Mouse (Mus musculus): ENCODE data around the gene Efna4.

Efna4 gene

DNA sequence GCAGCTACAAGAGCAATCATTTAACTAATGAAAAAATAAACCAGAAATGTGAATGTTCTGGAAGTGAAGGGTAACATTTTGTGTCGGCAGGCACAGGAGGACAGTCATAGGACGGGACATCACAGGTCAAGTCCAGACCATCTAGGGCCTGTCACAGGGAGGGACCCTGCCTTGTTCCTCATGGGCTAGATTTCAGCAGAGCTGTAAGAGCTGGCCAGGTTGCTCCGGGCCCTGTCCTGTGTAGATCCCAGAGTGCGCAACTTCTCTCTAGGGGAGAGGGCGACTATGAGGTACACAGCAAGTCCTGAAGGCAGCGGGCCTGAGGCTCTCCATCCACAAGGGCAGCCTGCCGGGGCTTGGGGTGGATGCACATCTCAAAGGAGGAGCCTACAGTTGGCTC is 23.8 kb upstream of the Efna4 start, which contains the start of gene Dcst2:
TSS of gene Dcst2 (plus strand) at position 301 of the 400 bp plus-strand sequence.
- DNase-seq (ENCODE audit: low read depth), result no peak

DNA sequence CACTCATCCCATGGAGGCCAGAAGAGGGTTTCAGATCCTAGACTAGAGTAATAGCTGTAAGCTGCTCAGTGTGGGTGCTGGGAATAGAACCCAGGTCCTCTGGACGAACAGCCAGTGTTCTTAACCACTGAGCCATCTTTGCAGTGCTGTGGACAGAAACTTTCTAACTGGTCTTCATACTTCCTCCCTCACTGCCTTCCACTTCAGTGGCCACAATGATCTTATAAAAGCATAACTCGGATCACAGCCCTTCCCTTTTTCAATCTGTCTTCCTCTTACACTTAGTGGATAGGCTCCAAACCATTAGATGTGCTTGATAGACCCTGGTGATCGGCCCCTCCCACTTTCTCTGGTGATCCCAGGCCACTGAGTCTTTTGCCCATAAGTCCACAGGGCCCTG is 22.4 kb upstream of the Efna4 start:
- DNase-seq (ENCODE audit: low read depth), result no peak

DNA sequence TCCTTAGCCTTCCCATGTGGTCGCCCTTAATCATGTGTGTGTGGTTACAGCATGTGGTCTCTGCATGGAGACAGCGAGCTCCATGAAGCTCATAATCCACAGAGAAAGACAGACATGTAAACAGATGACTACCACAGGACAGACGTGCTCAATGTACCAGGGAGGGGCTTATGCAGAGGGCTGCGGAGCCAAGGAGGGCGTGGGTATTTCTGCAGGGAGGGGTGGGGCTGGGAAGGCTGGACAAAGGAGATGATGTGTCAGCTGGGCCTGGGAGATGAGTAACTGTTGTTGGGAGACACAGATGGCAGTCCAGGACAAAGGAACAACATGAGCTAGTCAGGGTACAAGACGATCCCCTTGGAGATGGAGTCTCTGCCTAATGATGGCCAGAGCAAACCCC is 21.8 kb upstream of the Efna4 start:
- DNase-seq (ENCODE audit: low read depth), result peak; percentile 59

DNA sequence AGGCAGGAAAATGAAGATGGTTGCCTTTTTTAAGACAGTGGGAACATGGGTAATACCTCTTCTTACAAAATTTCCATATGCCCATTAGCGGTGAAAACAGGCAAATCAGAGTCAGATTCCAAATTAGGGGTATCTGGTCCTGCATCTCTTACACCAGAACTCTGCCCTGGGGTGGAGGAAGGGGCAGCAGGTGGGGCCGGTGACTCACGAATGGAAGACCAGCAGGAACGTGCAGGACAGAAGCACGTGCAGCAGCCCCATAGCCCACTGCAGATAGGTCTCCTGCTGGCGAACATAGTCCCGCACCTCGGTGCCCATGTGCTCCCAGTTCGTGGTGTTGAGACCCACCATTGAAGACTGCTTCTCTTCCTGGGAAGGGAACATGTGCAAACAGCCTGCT is 18.2 kb upstream of the Efna4 start:
- no peak for DNase-seq (ENCODE audit: low read depth)

DNA sequence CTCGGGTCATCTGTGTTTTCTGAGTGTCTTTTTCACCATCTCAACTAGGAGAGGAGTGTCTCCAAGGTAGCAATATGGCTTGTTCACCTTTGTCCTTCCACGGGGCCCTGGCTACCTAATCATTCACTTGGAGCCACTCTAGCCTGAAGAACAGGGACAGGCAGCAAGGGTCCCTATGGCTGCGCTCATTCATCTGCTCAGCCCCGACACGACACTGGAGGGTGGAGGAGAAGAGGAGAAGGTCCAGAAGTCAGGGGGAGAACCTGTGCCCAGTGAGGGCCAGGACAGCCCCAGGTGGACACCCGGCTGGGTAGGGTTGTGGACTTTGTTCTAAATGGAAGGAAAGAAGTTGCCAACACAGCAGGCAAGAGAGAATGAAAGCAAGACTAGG is 17.7 kb upstream of the Efna4 start:
- DNase-seq (ENCODE audit: low read depth), result no peak

DNA sequence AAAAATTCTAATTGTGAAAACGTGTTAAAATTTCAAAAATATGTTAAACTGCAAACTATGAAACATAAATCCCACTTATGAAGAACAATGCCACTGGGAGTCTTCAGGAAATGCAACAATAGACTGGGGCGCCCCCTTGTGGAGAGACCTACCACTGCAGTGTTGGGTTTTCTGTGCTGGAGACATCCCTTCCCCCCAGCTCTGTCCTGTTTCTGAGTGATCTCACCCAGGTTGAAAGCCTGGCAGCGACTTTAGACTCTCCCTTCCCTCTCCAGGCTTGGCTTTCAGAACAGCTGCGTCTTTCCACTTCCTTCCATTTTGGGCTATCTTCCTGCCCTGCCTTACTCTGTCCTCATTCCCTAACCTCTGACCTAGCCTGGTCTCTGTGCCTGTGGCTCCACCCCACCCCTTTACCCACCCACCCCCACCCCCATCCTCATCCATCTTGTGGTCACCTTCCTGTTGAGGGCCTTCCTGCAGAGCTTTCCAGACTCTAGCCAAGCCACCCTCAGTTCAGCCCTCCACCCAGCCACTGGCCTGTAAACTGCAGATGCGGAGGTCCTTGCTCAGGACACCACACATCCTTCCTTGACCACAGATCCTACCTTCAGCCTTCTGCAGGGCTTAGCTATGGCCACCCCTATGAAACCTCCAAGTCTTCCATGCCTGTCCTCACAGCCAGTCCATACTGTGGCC is 17.1 kb upstream of the Efna4 start:
- DNase-seq (ENCODE audit: low read depth), result peak; percentile 93

DNA sequence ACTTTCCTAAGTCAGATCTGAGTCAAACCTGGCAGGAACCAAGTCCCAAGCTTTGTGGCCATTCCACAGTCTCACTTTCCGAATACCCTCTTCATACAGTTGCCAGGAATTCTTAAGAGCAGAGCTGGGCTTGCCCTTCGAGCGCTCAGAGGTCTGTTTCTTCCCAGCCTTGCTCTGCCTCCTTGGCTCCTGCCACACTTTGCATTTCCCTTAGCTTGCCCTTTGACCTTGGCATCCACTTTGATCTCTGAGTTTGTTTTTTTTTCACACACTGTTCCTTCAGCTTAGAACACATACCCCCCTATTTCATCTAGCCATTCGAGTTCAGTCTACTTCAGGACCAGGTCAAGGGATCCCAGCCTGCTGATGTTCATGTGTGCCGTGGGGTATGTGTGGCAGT is 13.4 kb upstream of the Efna4 start:
- no peak for DNase-seq (ENCODE audit: low read depth)

DNA sequence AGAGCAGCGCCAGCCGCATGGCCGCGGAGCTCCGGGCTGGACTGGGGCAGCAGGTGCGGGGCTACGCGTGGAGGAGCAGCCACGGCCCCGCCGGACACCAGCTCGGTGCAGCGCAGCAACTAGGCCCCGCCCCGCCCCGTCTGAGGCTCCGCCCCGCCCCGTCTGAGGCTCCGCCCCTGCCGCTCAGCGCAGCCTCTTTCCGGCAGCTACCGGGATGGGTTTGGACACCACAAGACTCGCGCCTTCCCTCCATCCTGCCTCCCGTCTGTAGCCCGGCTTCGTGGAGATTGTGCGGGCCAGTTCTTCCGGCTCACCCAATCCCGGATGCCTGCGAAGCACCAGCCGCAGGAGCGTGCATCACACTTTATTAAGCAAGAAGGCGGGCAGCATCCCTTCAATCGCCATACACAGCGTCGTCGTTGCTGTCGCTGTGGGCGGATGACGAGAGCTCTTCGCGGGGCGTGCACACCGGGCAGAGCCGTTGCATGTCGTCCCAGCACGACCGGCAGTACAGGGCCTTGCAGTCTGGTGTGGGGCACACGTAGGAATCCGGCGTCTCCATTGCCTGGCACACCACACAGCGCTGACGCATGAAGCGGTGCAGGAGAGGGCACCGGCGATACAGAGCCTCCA is 12.2 kb upstream of the Efna4 start, which contains the start of gene Adam15:
TSS of gene Adam15 (minus strand) at position 128 of the 633 bp plus-strand sequence.
- peak; percentile 91 for DNase-seq (ENCODE audit: low read depth)

DNA sequence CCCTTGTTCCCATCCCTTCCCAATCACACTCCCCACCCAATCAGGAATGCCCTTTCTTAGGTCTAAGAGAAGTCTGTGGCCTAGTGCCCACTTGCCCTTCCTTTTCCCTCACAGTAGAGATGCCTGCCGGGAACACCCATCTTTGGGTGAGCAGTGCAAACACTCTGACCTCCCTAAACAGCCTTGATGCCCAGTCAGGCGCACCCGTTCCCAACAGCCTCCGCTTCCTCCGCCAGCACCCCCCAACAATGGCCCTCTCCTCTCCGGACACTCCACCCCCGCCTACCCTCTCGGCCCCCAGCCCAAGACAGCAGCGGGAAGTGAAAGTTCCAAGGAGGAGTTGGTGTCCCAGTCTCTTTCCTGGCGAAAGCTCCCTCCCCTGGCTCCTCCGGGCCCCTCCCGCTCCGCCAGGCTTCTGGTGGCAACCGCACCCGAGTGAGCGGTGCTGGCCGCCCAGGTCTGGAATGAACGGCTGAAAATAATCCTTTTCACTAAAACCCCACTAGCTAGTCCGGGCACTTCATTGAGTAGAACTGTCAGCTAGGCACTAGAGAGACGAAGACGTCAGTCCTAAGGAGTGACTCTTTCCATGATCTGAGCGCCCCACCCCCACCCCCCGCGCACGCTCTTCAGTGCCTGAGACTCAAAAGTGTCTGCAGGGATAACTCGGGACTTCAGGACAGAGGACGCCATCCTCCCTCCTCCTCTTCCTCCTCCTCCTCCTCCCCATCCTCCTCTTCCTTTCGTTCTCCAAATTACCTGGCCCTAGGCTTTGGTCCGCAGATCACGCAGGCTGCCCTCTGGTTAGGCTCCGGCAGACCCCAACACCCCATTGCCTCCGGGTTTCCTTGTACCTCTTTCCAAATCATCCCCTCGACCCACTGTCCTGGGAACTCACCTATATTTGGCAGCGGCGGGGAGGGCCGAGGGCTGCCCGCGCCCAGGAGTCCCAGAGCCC is 11.4 kb upstream of the Efna4 start:
- peak; percentile 77 for DNase-seq (ENCODE audit: low read depth)

DNA sequence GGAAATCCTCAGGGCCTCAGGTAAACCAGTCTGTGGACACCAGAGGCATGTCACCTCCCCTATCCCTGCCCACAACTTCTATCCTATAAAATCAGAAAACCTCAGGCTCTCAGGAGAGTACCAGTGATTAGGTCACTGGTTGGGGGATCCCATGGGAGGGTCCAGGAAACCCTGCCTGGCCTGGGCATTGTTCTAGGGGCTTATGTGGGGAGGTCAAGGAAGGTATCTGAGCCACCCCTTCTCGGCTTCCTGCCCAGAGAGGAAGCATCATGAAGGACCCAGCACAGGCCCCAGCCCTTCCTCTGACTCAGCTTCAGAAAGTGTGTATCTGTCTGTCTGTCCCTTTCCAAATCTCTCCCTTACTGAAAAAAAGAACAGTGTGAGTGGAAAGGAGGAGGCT is 10.1 kb upstream of the Efna4 start:
- DNase-seq (ENCODE audit: low read depth), result no peak

DNA sequence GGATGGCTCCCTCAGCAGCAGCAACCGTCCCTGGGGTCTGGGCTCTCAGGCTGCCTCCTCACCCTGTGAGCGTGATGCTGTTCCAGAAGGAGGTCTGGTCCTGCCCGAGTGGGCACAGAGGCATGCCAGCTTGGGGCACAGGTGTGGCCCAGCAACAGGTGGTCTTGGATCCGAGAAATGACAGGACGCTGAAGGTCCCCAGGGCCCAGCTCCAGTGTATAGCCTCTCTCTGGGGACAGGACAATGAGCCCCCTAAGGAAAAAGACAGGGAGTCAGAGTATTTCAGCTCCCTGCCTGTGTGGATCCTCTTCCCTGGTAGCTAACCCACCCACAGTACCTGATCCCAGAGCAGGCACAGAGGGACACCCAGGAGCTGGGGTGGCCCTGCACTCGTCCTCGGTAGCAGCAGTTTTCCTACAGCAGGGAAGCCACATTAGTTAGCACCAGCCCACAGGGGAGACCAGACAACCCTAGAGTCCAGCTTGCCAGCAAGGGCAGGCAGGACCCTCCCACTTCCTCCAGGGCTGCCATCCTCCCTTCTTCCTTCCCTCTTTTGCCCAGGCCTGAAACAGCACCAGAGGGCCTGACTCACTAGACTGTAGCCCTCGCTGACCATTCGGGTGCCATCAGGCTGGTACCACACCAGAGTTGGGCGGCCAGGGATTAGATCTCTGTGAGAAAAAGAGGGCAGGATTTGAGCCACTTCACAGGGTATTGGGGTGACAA is 9.2 kb upstream of the Efna4 start:
- no peak for DNase-seq (ENCODE audit: low read depth)

DNA sequence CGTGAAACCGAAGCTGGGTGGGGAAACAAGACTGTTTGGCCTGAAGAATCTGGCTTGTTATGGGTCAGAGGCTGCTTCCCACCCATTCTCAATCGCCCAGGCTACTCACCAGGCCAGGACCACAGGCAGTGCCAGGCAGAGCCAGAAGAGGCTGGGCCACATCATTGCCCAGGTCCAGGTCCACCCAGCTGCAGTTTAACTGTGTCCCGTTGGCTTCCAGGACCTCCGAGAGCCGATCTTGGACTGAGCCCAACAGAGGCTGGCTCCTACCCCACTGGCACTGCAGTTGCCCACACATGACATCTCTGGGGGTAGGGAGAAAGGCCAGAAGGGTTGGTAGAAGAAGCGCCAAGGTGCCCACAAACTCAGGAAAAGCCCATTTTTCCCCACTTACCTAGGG is 5.5 kb upstream of the Efna4 start:
- DNase-seq (ENCODE audit: low read depth), result no peak

DNA sequence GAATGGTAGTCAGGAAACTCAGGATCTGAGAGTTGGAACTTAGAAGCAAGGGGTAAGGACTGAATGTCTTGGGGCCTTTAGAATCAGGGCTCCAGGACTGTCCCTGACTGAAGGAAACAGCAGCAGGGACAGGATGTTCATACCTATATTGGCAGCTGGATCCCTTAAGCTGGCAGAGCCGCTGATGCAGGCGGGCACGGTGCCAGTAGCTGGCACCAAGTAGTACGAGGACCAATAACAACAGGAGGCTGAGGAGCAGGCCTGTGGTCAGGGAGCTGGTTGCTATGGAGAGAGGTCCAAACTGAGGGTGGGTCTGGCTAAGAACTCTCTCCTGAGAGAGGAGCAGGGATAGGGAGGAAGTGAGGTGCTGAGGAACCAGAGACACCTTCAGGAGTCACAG is 4.0 kb upstream of the Efna4 start:
- DNase-seq (ENCODE audit: low read depth), result no peak

DNA sequence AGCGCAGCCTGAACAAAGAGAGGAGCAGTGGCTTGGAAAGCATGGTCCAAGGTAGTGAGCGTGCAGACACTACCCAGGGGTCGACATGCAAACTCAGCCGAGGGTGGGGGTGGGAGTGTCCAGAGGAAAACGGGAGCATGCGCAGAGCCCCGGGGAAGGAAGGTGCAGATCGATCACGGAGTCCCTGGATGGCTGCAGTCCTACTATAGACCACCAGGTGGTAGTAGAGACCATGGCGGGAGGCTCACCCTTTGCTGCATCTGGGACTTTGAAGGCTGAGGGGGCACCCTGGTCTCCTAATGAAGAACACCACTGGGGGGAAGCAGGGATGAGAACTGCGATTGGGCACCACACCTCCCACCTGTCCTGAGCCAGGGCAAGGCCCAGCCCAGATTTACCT is 2.6 kb upstream of the Efna4 start:
- peak; percentile 86 for DNase-seq (ENCODE audit: low read depth)

DNA sequence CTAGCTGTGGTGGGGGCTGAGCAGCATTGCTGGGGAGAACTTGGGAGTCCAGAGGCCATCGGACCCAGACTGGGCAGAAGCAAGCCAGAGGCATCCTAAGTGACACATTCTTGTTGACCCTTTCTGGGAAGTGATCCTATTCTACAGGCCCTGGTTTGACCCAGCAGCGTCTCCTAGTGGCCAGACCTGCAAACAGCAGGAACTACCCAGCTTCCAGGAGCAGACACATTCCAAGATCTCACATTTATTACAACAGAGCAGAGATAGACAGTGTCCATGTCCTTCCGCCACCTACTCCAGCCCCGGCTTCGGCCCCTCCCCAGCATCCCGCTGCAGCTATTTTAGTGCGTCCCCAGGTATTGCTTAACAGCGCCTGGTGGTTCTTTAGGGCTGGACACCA is 1.6 kb upstream of the Efna4 start:
- DNase-seq (ENCODE audit: low read depth), result peak; percentile 85

DNA sequence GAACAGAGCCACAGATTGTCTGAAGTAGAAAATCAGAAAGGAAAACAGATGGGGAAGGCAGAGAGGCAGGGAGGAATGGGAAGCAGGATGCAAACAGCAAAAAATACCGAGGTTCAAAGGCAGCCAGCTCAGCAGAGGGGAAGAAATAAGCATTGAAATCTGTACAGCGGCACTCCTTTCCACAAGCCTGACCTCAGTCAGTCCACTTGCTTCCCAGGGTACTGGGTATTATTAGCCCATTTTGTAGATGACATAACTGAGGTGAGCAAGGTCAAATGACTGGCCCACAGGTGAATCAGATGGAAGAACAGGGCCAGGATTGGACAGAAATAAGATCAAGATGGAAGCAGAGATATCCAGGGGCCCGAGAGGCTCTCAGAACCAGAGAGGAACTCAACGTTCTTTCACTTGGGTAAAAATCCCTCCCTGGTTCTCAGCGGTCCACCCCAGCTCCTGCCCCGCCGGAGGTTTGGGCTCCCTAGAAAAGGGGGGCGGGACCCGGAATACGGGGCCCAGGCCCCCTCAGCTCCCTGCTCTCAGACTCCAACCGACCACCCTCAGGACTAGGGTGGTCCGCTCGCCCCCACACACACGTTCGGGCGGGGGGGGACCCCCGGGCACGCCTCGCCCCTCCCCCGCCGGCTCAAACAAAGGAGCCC is 637 bp downstream of the Efna4 start:
- DNase-seq (ENCODE audit: low read depth), result peak; percentile 36

DNA sequence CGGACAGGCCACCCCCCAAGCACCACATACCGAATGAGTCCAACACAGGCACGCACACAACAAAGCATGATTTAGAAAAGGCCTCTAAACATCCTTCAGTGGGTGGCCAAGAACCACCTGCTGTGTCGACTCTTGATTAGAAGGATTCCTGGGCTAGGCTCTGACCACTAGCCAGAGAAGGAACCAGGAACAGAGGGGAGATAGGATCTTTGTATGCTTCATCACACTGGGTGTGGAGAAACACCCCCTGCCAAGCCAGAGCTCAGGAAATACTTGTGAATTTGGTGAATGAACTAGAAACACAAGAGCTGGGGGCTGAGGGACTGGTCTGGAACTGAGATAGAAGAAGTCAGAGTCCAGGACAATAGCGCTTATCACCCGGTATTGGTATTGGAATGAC is 1.3 kb downstream of the Efna4 start:
- DNase-seq (ENCODE audit: low read depth), result no peak

DNA sequence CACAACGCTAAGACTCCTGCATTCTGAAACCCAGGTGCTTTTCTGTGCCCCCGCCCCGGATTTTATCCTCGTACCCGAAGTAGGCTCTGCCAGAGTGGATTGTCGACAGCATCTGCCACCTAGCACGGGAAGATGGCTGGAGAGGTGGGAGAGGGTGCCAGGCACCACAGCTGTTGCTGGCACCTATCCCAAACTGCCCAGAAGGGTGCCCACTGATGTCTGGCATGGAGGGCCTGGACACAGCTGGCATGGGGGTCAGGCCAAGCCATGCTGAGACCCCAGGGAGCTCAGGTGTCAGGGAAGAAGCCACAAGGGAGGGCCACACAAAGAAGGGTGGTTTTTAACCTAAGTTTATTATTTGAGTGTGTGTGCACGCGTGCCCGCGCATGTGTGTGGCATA is 4.8 kb downstream of the Efna4 start:
- DNase-seq (ENCODE audit: low read depth), result no peak

DNA sequence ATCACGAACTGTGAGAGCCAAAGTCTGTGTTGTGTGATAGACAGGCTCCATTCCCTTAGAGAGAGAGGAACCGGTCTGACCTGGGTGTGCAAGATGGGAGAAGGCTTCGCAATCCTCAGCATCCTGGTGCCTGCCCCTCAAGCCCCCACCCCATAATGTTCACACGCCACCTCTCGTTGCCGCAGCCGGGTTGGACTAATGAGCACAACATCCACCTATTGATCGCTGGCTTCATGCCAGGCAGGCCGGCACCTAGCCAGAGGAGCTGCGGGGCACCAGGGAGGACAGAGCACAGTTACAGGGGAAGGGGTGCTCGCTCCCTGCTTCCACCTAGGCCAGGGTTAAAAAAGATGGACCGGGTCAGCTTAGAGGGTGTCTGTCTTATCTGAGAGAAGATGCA is 5.4 kb downstream of the Efna4 start:
- no peak for DNase-seq (ENCODE audit: low read depth)

DNA sequence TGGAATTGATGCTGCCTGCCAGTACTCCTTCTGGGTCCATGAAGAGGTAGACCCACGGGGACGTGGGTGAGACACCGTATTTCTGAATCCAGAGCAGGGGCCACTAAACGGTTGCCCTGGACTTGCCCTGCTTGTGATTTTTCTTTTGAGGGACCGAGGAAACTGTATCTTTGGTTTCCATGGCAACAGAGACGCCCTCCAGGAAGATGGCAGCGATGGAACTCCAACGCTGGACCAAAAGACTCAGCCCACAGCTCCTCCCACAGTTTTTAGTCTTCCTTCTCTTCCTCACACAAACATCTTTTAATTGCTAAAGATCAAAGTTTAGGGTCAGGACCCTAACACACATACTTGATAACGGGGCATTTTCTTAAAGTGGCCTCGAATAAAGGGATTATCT is 5.8 kb downstream of the Efna4 start:
- no peak for DNase-seq (ENCODE audit: low read depth)

DNA sequence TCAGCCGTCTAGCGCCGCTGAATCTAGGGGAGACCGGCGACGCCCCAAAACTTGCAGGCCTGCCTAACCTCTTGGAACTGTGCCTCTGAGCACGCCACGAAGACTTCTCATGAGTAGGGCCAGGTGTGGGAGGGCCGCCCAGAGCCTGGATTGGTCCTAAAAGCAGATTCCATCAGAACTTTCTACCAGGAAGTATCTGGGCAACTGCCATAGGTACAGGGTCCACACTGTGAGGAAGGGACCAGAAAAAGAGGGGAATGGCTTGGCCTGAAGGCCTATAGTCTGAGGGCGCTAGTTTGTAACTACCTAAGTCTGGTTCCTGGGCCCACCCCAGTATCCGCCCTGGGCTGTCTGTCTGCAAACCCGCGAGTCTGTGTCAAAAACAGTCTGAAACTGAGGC is 6.3 kb downstream of the Efna4 start:
- DNase-seq (ENCODE audit: low read depth), result no peak

DNA sequence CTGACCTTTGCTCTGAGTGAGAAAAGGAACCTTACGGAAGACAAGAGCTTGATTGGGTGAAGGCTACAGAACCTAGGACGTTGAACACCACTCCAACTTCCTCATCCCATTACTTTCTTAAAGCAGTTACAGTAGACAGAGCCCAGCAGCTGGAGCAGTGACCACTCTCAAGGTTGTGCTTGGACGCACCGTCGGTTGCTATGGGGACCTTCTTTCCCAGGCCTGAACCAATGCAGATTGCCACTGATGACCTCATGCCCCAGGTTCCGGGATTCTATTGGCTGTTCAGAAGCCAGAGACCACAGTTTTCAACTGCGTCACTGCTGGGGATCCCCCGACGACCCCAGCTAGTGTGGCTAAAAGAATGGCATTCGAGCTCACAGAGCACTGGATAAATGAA is 6.9 kb downstream of the Efna4 start:
- DNase-seq (ENCODE audit: low read depth), result no peak

Data from NIH3T3 (cell line).